In the genomic region with DNA sequence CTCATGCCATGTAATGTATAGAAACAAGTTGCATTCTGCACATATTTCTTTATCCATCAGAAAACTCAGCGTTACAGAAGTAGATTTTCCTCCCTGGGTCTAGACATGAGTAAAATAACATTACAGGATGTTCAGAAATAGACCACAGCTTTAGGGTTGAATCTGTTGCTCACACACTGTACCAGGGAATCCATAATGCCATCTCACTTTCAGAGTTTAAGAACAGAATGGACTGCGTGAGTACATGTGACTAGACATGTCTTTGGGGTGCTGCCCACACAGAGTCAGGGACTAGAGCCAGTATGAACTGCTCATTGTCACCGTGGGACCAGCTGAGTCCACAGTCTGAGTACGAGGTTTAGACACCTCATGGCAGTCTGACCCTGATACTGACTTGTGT, we compare ENCODE assay signal across 19 mouse cellular contexts. TPM values are rescaled to one million over a fixed set of nuclear protein-coding genes. Genes with fewer than 3 reads are reported as not detected.
"Had no signal": no experiment of that assay in that cellular context is flagged by ENCODE, and none has a peak within 500 bp of the region (broad histone marks: within the 10 kb centered on the region; RNA-seq: fewer than 3 reads in every experiment).

No protein-coding gene starts in this region.

- H3K36me3 ChIP-seq: neural tube, embryonic 13.5 days; neural tube, embryonic 15.5 days had no signal

- H3K9ac ChIP-seq: neural tube, embryonic 13.5 days; neural tube, embryonic 15.5 days; stomach, embryonic 15.5 days had no signal

- H3K4me3 ChIP-seq: neural tube, embryonic 13.5 days; neural tube, embryonic 15.5 days; stomach, embryonic 15.5 days had no signal

- H3K27me3 ChIP-seq: neural tube, embryonic 13.5 days; neural tube, embryonic 15.5 days; stomach, embryonic 15.5 days had no signal

- H3K4me1 ChIP-seq: neural tube, embryonic 13.5 days; neural tube, embryonic 15.5 days; stomach, embryonic 15.5 days had no signal

- H3K27ac ChIP-seq: neural tube, embryonic 13.5 days; neural tube, embryonic 15.5 days; stomach, embryonic 15.5 days; stomach, postnatal 0 days had no signal

- H3K9me3 ChIP-seq: neural tube, embryonic 13.5 days; neural tube, embryonic 15.5 days; stomach, embryonic 15.5 days had no signal

- H3K4me2 ChIP-seq: neural tube, embryonic 13.5 days; neural tube, embryonic 15.5 days; stomach, embryonic 15.5 days had no signal

- DNase-seq: right cerebral cortex, postnatal 14 days; right cerebral cortex, postnatal 25 days; right cerebral cortex, postnatal 4 days; spleen, adult 18-20 months; thymus, adult 18-20 months; thymus, adult 2 months; thymus, postnatal 14 days; thymus, postnatal 25 days; thymus, postnatal 36 days; thymus, postnatal 4 days had no signal

RNA-seq across cellular contexts. Expression of a gene that starts 44.5 kb away (rescaled TPM):
- total RNA-seq: neutrophil, adult 5-6 weeks had no signal
- polyA plus RNA-seq: neural tube, embryonic 13.5 days; neural tube, embryonic 15.5 days; small intestine, adult 2 months; spleen, adult 2 months; stomach, postnatal 0 days; thymus, adult 2 months; thymus, postnatal 0 days; urinary bladder, adult 2 months had no signal
